Mouse (Mus musculus) E14TG2a.4 (cell line): ENCODE measurements around the gene Gramd1b.

ENCODE experiments used
- H3K27me3 ChIP-seq: 2 replicates; pipeline ENCODE4 v1.6.1; 2014; ENCODE audit warnings: low read length, control low read depth; ENCODE audit not compliant: insufficient read depth
- H3K36me3 ChIP-seq: 2 replicates; pipeline ENCODE4 v1.6.1; 2014; ENCODE audit warnings: low read length, control low read depth; ENCODE audit not compliant: insufficient read depth
- H3K4me1 ChIP-seq: replicated peaks from 2 replicates; pipeline ENCODE4 v1.6.1; 2014; ENCODE audit warnings: low read depth, low read length, control low read depth
- H3K4me3 ChIP-seq: replicated peaks from 2 replicates; pipeline ENCODE4 v1.5.1; 2014; ENCODE audit warnings: mild to moderate bottlenecking, low read length
- H3K9me3 ChIP-seq: 2 replicates; pipeline ENCODE4 v1.6.1; 2014; ENCODE audit warnings: low read length, control low read depth
- CTCF ChIP-seq: conservative IDR thresholded peaks from 2 replicates; pipeline ENCODE4 v1.5.1; 2014; ENCODE audit warnings: low read length
- NANOG ChIP-seq: IDR thresholded peaks from 2 replicates; pipeline ENCODE4 v1.6.1; 2014; ENCODE audit warnings: borderline replicate concordance, low read length, mixed read lengths
- POU5F1 ChIP-seq: IDR thresholded peaks from 2 replicates; pipeline ENCODE4 v1.6.1; 2014; ENCODE audit warnings: low read length, borderline replicate concordance

Gramd1b gene

DNA sequence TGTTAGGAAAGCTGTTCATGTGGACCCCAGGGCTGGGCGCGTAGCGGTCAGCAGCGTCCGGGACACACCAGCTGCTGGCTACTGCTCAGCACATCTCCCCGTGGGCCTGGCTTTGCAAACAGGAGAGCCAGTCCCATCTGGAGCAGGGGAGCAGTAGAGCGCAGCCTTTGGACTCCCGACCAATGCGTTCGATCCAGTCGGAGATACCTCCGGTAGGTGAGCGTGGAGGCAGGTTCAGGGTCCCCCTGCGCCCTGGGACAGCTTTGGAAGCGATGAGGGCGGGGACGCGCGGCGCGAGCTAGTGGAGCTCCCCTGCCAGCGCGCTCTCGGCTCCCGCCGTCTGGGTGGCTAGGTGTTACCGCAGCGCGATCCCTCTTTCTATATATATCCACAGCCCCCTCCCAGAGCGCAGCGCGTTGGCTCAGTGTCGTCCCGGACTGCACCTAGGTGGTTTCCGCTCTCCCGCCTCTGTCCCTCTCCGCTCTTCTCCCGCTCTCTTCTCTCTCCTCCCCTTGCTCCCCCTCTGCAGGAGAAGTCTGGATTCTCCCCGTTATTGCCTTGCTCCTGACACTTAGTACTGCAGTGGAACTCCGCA is at the start of gene Gramd1b:
Gene Gramd1b (minus strand): TSS at position 357 of the 595 bp plus-strand sequence.
- Histone ChIP-seq H3K4me3 (peak within 1 kb of the TSS; percentile 77), H3K9me3 (no peaks in the 10 kb centered on the region), H3K36me3 (no peaks in the 10 kb centered on the region), H3K4me1 (peaks cover 7% of the 10 kb centered on the region; the same call in 1 of the 2 replicates), H3K27me3 (peaks cover 53% of the 10 kb centered on the region)
- TF ChIP-seq CTCF (no peak), NANOG (no peak), POU5F1 (no peak)

DNA sequence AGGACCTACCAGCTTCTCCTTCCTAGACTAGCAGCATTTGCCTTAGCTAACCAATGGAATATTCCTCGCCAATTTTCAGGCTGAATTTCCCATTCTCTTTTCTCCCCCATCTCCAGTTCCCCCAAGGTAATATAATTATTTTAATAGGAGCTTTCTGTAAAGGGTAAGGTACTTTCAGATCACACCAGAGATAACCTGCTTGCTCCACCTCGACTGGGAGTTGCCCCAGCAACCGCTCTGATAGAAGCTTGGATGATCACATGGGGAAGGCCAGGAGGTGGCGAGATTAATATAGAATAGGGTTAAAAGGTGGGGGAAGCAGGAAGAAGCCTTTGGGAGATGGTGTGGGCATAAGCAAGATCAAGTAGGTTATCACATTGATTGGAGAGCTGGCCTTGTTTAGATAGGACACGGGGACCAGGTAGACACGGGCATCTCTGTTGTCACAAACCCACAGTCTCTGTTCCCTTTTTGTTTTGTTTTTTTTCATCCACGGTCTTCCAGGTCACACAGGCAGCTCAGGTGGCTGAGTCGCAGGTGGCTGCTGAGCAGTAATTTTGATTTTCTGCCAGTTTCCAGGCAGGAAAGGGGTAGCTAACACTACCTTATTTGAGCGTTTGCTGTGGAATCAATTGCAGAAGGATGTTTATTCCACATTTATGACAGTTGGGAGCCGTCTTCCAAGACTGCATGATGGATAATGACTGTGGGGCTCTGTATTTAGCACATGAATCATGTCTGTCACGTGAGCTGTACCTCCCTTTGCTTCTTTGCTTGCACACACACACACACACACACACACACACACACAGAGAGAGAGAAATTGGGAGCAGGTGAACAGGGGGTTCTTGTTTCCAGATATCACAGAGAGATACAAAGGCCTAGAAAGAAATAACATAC is 47.8 kb upstream of the Gramd1b start:
- Histone ChIP-seq H3K4me1 (0 out of 2 replicates have a peak, but pooled peaks cover 3% of the 10 kb centered on the region), H3K4me3 (no peak overlapping the region), H3K36me3 (no peaks in the 10 kb centered on the region), H3K9me3 (peaks cover 6% of the 10 kb centered on the region), H3K27me3 (no peaks in the 10 kb centered on the region)
- TF ChIP-seq NANOG (no peak), CTCF (no peak), POU5F1 (no peak)

DNA sequence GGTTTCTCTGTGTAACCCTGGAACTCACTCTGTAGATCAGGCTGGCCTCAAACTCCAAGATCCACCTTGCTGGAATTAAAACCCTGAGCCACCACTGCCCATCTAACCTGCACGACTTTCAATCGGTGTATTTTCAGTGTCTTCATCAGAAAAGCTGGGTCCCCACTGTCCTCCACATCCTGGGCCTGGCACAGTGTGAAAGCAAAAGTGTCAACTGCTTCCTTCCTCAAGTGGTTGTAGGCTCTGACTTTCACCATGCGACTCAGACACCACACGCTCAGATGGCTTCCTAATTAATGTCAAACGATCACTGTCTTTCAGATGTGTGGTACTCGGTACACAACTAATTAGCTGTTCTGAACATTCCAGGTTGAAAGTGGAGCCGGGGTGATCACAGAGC is 45.9 kb upstream of the Gramd1b start:
- 0 out of 2 replicates have a peak, but pooled peaks cover 3% of the 10 kb centered on the region for H3K4me1 ChIP-seq
- H3K9me3 ChIP-seq = peaks cover 4% of the 10 kb centered on the region
- TF ChIP-seq CTCF (no peak), NANOG (no peak), POU5F1 (no peak)
- no peaks in the 10 kb centered on the region for H3K36me3 ChIP-seq
- no peak overlapping the region for H3K4me3 ChIP-seq
- no peaks in the 10 kb centered on the region for H3K27me3 ChIP-seq

- Histone ChIP-seq H3K4me1 (no peaks in the 10 kb centered on the region), H3K36me3 (no peaks in the 10 kb centered on the region), H3K27me3 (no peaks in the 10 kb centered on the region), H3K4me3 (no peak overlapping the region), H3K9me3 (no peaks in the 10 kb centered on the region)
- no peak for TF ChIP-seq POU5F1
- no peak for TF ChIP-seq NANOG
- TF ChIP-seq CTCF = no peak
Observed at GRCm38 (mm10) chr9:40575053-40575985, 44.1 kb upstream of the Gramd1b start.

- H3K36me3 ChIP-seq = no peaks in the 10 kb centered on the region
- TF ChIP-seq POU5F1 (no peak), CTCF (no peak), NANOG (no peak)
- no peaks in the 10 kb centered on the region for H3K4me1 ChIP-seq
- no peaks in the 10 kb centered on the region for H3K9me3 ChIP-seq
- H3K27me3 ChIP-seq = peaks cover 7% of the 10 kb centered on the region
- H3K4me3 ChIP-seq = no peak overlapping the region
Observed at GRCm38 (mm10) chr9:40571280-40571679, 40.1 kb upstream of the Gramd1b start.

DNA sequence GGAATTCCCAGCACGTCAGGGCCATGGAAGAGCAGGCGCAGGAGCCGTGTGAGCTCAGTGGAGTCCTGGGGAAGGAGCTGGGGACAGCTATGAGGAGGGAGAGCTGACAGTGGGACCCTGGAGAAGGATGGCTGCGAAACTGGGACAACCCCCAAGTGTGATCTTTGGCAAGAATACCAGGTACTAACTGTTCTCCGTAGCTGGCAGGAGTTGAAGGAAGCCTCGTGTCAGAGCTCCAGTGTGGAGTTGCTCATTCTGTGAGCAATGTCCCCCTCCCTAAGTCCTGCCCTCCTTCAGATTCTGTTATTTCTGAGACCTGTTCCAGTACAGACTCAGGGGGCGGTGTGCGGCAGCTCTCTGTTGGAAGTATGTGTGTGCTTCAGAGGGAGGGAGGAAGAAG is 36.9 kb upstream of the Gramd1b start:
- Histone ChIP-seq H3K4me3 (no peak overlapping the region), H3K36me3 (no peaks in the 10 kb centered on the region), H3K27me3 (peaks cover 7% of the 10 kb centered on the region), H3K4me1 (no peaks in the 10 kb centered on the region), H3K9me3 (no peaks in the 10 kb centered on the region)
- TF ChIP-seq CTCF (no peak), POU5F1 (no peak), NANOG (no peak)

GRCm38 (mm10) chr9:40563750-40564149 is 32.6 kb upstream of the Gramd1b start:
- peaks cover 7% of the 10 kb centered on the region for H3K27me3 ChIP-seq
- no peaks in the 10 kb centered on the region for H3K9me3 ChIP-seq
- TF ChIP-seq NANOG (no peak), CTCF (no peak), POU5F1 (no peak)
- no peaks in the 10 kb centered on the region for H3K36me3 ChIP-seq
- no peak overlapping the region for H3K4me3 ChIP-seq
- no peaks in the 10 kb centered on the region for H3K4me1 ChIP-seq
